Mouse (Mus musculus): ENCODE measurements around the gene Rasal2. TPM values are rescaled to one million over a fixed set of nuclear protein-coding genes. Genes with fewer than 3 reads are reported as not detected.

Gene Rasal2
- polyA plus RNA-seq, 1 experiment from 2014 or later = 8.8 TPM

DNA sequence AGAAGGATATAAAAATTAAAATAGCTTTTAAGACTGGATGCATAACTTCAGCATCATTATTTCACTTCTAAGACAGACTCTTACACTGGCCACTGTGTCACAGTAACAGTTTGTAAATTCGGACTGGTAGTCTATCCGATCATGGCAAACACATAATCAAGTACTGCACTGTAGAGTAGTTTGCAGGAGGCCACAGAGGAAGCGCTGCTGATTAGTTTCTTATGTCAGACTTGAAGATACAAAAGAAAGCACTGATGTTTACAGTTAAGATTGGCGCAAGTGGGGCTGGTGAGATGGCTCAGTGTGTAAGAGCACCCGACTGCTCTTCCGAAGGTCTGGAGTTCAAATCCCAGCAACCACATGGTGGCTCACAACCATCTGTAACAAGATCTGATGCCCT is 187.4 kb downstream of the Rasal2 start:
- no peak overlapping the region for H3K4me3 ChIP-seq (replicated peaks; ENCODE audit: low read length)
- H3K36me3 ChIP-seq (ENCODE audit: control insufficient read depth, insufficient read depth, low read length) = no peaks in the 10 kb centered on the region
- H3K27me3 ChIP-seq (ENCODE audit: control insufficient read depth, insufficient read depth, low read length) = no peaks in the 10 kb centered on the region
- no peak overlapping the region for H3K9ac ChIP-seq (ENCODE audit: low read length)
- ATAC-seq (ENCODE audit: insufficient read depth, low FRiP score) = no peak
- H3K4me1 ChIP-seq (ENCODE audit: control insufficient read depth, insufficient read depth, low read length) = no peaks in the 10 kb centered on the region
- H3K27ac ChIP-seq (ENCODE audit: low read length) = no peak overlapping the region
- no peak overlapping the region for H3K4me2 ChIP-seq (ENCODE audit: low read depth, low read length)
- no peaks in the 10 kb centered on the region for H3K9me3 ChIP-seq (replicated peaks; ENCODE audit: control insufficient read depth, low read length)
- 93% methylated on average over 6 of the region's 6 CpGs for WGBS

DNA sequence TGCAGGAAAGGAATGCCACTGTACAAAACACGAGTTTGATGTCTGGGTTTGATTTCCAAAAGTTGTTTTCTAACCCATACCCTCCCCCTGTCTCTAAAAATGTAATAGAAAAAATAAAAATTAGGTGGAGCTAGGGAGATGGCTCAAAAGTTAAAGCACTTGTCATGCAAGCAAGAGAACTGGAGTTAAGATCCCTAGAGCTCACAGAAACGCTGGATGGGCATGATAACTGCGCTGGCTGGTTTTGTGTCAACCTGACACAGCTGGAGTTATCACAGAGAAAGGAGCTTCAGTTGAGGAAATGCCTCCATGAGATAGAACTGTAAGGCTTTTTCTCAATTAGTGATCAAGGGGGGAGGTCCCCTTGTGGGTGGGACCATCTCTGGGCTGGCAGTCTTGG is 191.5 kb downstream of the Rasal2 start:
- H3K27me3 ChIP-seq (ENCODE audit: control insufficient read depth, insufficient read depth, low read length) = no peaks in the 10 kb centered on the region
- no peaks in the 10 kb centered on the region for H3K4me1 ChIP-seq (ENCODE audit: control insufficient read depth, insufficient read depth, low read length)
- no peaks in the 10 kb centered on the region for H3K9me3 ChIP-seq (replicated peaks; ENCODE audit: control insufficient read depth, low read length)
- no peak overlapping the region for H3K9ac ChIP-seq (ENCODE audit: low read length)
- 81% methylated on average over 3 of the region's 3 CpGs for WGBS
- H3K36me3 ChIP-seq (ENCODE audit: control insufficient read depth, insufficient read depth, low read length) = no peaks in the 10 kb centered on the region
- H3K4me3 ChIP-seq (replicated peaks; ENCODE audit: low read length) = no peak overlapping the region
- no peak for ATAC-seq (ENCODE audit: insufficient read depth, low FRiP score)
- no peak overlapping the region for H3K27ac ChIP-seq (ENCODE audit: low read length)
- no peak overlapping the region for H3K4me2 ChIP-seq (ENCODE audit: low read depth, low read length)

DNA sequence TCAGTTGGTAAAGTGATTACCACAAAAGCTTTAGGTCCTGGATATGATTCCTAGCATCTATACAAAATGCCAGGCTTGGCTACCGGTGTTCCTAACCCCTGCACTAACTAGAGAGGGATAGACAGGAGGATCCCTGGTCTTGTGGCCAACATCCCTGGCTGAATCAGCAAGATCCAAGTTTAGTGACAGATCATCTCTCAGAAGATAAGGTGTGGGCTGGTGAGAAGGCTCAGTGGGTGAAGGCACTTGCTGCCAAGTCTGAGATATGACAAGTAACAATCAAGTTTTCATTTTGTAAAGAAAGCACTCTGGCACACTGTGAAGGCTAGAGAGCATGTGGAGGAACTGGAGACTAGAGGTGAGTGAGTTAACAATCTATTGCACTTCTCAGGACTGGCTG is 191.9 kb downstream of the Rasal2 start:
- WGBS = 97% methylated on average over 1 of the region's 1 CpGs
- H3K27ac ChIP-seq (ENCODE audit: low read length) = no peak overlapping the region
- H3K4me1 ChIP-seq (ENCODE audit: control insufficient read depth, insufficient read depth, low read length) = no peaks in the 10 kb centered on the region
- no peaks in the 10 kb centered on the region for H3K27me3 ChIP-seq (ENCODE audit: control insufficient read depth, insufficient read depth, low read length)
- no peak overlapping the region for H3K4me3 ChIP-seq (replicated peaks; ENCODE audit: low read length)
- ATAC-seq (ENCODE audit: insufficient read depth, low FRiP score) = no peak
- H3K9me3 ChIP-seq (replicated peaks; ENCODE audit: control insufficient read depth, low read length) = no peaks in the 10 kb centered on the region
- H3K9ac ChIP-seq (ENCODE audit: low read length) = no peak overlapping the region
- H3K4me2 ChIP-seq (ENCODE audit: low read depth, low read length) = no peak overlapping the region
- no peaks in the 10 kb centered on the region for H3K36me3 ChIP-seq (ENCODE audit: control insufficient read depth, insufficient read depth, low read length)

DNA sequence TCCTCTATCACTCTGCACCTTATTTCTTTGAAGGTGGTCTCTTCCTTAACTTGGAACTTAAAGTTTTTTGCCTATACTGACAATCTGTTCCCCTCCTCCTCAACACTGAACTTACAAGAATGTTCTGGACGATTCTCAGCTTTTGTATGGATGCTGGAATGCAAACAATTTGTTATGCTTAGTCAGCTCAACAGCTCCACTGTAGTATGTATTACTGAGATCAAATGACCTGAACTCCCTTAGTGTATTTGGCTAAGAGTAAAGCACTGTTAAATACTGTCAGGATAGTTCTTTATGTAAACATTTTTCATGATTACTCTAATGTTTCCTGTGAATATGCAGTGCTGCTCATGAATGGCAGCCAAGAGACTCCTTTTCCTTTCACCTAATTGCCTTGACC is 203.6 kb downstream of the Rasal2 start:
- H3K4me2 ChIP-seq (ENCODE audit: low read depth, low read length) = no peak overlapping the region
- no peak overlapping the region for H3K27ac ChIP-seq (ENCODE audit: low read length)
- no peaks in the 10 kb centered on the region for H3K36me3 ChIP-seq (ENCODE audit: control insufficient read depth, insufficient read depth, low read length)
- H3K4me1 ChIP-seq (ENCODE audit: control insufficient read depth, insufficient read depth, low read length) = no peaks in the 10 kb centered on the region
- peaks cover 3% of the 10 kb centered on the region; the same call in 1 of the 2 replicates for H3K9me3 ChIP-seq (replicated peaks; ENCODE audit: control insufficient read depth, low read length)
- WGBS = 8% methylated on average over 1 of the region's 1 CpGs
- no peak overlapping the region for H3K4me3 ChIP-seq (replicated peaks; ENCODE audit: low read length)
- H3K9ac ChIP-seq (ENCODE audit: low read length) = no peak overlapping the region
- H3K27me3 ChIP-seq (ENCODE audit: control insufficient read depth, insufficient read depth, low read length) = no peaks in the 10 kb centered on the region
- no peak for ATAC-seq (ENCODE audit: insufficient read depth, low FRiP score)

GRCm38 (mm10) chr1:157205685-157206084 is 206.7 kb downstream of the Rasal2 start:
- Histone ChIP-seq H3K9ac (ENCODE audit: low read length) (no peak overlapping the region), H3K27me3 (ENCODE audit: control insufficient read depth, insufficient read depth, low read length) (no peaks in the 10 kb centered on the region), H3K4me3 (replicated peaks; ENCODE audit: low read length) (no peak overlapping the region), H3K36me3 (ENCODE audit: control insufficient read depth, insufficient read depth, low read length) (no peaks in the 10 kb centered on the region), H3K9me3 (replicated peaks; ENCODE audit: control insufficient read depth, low read length) (no peaks in the 10 kb centered on the region), H3K27ac (ENCODE audit: low read length) (no peak overlapping the region), H3K4me2 (ENCODE audit: low read depth, low read length) (no peak overlapping the region), H3K4me1 (ENCODE audit: control insufficient read depth, insufficient read depth, low read length) (no peaks in the 10 kb centered on the region)
- no peak for ATAC-seq (ENCODE audit: insufficient read depth, low FRiP score)
- WGBS = 69% methylated on average over 4 of the region's 4 CpGs

GRCm38 (mm10) chr1:157183043-157183442 is 229.4 kb downstream of the Rasal2 start:
- no peaks in the 10 kb centered on the region for H3K27me3 ChIP-seq (ENCODE audit: control insufficient read depth, insufficient read depth, low read length)
- no peak overlapping the region for H3K27ac ChIP-seq (ENCODE audit: low read length)
- 63% methylated on average over 3 of the region's 3 CpGs for whole genome bisulfite sequencing
- ATAC-seq (ENCODE audit: insufficient read depth, low FRiP score) = no peak
- H3K9me3 ChIP-seq (replicated peaks; ENCODE audit: control insufficient read depth, low read length) = no peaks in the 10 kb centered on the region
- H3K4me3 ChIP-seq (replicated peaks; ENCODE audit: low read length) = no peak overlapping the region
- H3K9ac ChIP-seq (ENCODE audit: low read length) = no peak overlapping the region
- no peaks in the 10 kb centered on the region for H3K36me3 ChIP-seq (ENCODE audit: control insufficient read depth, insufficient read depth, low read length)
- no peaks in the 10 kb centered on the region; the same call in 1 of the 2 replicates for H3K4me1 ChIP-seq (ENCODE audit: control insufficient read depth, insufficient read depth, low read length)
- no peak overlapping the region for H3K4me2 ChIP-seq (ENCODE audit: low read depth, low read length)

DNA sequence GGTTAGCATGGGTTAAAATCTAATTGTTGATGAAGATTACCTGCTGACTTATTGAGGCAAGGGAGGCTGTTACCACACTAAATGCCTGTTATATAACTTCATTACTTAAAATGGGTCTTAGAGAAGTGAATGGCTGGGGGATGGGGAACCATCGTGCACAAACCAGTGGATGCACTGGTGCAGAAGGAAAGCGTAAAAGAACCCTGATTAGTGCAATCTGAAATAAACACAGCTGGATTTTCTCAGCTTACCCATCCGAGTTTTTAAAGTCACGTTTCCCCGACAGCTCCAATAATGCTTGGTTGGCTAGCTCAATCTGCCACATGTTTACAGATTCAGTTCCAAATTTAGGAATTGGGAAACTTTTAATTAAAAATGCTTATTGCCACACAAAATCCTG is 230.0 kb downstream of the Rasal2 start:
- H3K9me3 ChIP-seq (replicated peaks; ENCODE audit: control insufficient read depth, low read length) = no peaks in the 10 kb centered on the region
- H3K4me3 ChIP-seq (replicated peaks; ENCODE audit: low read length) = no peak overlapping the region
- no peaks in the 10 kb centered on the region; the same call in 1 of the 2 replicates for H3K4me1 ChIP-seq (ENCODE audit: control insufficient read depth, insufficient read depth, low read length)
- WGBS = 44% methylated on average over 5 of the region's 5 CpGs
- no peaks in the 10 kb centered on the region for H3K36me3 ChIP-seq (ENCODE audit: control insufficient read depth, insufficient read depth, low read length)
- no peaks in the 10 kb centered on the region for H3K27me3 ChIP-seq (ENCODE audit: control insufficient read depth, insufficient read depth, low read length)
- ATAC-seq (ENCODE audit: insufficient read depth, low FRiP score) = no peak
- no peak overlapping the region for H3K4me2 ChIP-seq (ENCODE audit: low read depth, low read length)
- H3K27ac ChIP-seq (ENCODE audit: low read length) = no peak overlapping the region
- H3K9ac ChIP-seq (ENCODE audit: low read length) = no peak overlapping the region

GRCm38 (mm10) chr1:157181081-157181480 is 231.3 kb downstream of the Rasal2 start:
- Histone ChIP-seq H3K36me3 (ENCODE audit: control insufficient read depth, insufficient read depth, low read length) (no peaks in the 10 kb centered on the region), H3K4me1 (ENCODE audit: control insufficient read depth, insufficient read depth, low read length) (no peaks in the 10 kb centered on the region; the same call in 1 of the 2 replicates), H3K27ac (ENCODE audit: low read length) (no peak overlapping the region), H3K9me3 (replicated peaks; ENCODE audit: control insufficient read depth, low read length) (no peaks in the 10 kb centered on the region), H3K9ac (ENCODE audit: low read length) (no peak overlapping the region), H3K4me2 (ENCODE audit: low read depth, low read length) (no peak overlapping the region), H3K4me3 (replicated peaks; ENCODE audit: low read length) (no peak overlapping the region), H3K27me3 (ENCODE audit: control insufficient read depth, insufficient read depth, low read length) (no peaks in the 10 kb centered on the region)
- ATAC-seq (ENCODE audit: insufficient read depth, low FRiP score) = peak; percentile 25; the same call in 1 of the 2 replicates

DNA sequence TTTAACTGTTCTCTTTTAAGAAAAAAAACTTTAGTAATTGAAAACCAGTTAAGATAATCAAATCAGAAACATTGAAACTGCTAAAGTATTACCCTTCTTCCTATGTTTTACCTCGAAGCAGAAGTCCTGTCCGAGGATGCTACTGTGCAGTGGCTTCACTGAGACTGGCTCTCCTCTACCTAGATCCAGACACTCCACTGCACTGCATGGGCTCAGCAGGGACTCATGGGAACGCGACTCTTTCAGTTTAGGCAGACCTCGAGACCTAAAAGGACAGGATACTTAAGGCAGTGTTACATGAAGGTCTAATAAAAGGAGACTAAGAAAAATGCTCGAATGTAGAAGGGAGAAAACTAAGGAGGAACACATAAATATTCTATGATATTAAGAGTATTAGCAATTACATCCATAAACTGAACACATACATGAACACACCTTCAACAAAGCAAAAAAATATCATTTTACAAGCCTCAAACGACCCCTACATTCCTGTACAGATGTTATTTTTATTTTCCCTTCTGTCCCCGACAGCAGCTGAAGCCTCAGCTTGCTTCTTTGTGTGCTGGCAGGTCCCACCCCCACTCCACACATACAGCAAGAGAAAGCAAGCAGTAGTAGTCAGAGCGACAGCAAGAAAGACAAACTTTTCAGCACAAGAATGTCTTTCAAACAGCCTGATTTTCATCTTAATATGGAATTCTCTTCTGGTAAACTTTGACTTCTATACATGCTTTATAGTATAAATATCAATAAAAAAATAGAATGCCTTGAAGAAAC is 233.2 kb downstream of the Rasal2 start:
- no peaks in the 10 kb centered on the region for H3K36me3 ChIP-seq (ENCODE audit: control insufficient read depth, insufficient read depth, low read length)
- no peaks in the 10 kb centered on the region for H3K27me3 ChIP-seq (ENCODE audit: control insufficient read depth, insufficient read depth, low read length)
- no peak overlapping the region for H3K4me3 ChIP-seq (replicated peaks; ENCODE audit: low read length)
- H3K9me3 ChIP-seq (replicated peaks; ENCODE audit: control insufficient read depth, low read length) = no peaks in the 10 kb centered on the region
- no peak for ATAC-seq (ENCODE audit: insufficient read depth, low FRiP score)
- no peak overlapping the region for H3K4me2 ChIP-seq (ENCODE audit: low read depth, low read length)
- WGBS = 41% methylated on average over 9 of the region's 9 CpGs
- no peak overlapping the region for H3K9ac ChIP-seq (ENCODE audit: low read length)
- H3K27ac ChIP-seq (ENCODE audit: low read length) = no peak overlapping the region
- no peaks in the 10 kb centered on the region; the same call in 1 of the 2 replicates for H3K4me1 ChIP-seq (ENCODE audit: control insufficient read depth, insufficient read depth, low read length)

Data from stomach, embryonic 16.5 days (tissue).